Mouse (Mus musculus): ENCODE measurements around the gene Ccpg1os. TPM values are rescaled to one million over a fixed set of nuclear protein-coding genes. Genes with fewer than 3 reads are reported as not detected.
A peak's percentile ranks its signal among the peaks of the same experiment; 100 is the strongest.

Ccpg1os gene
- total RNA-seq (2021) (1 to 10 TPM; 6.1 to 8.3 TPM), polyA plus RNA-seq (2012; rRNA removed) (7.5 and 10.1 TPM in 2 replicates)
- long read RNA-seq, partial matches to known transcripts, result 0 of 6 reads
- long read RNA-seq, other reads (novel, unspliced or antisense), result 5 of 6 reads

DNA sequence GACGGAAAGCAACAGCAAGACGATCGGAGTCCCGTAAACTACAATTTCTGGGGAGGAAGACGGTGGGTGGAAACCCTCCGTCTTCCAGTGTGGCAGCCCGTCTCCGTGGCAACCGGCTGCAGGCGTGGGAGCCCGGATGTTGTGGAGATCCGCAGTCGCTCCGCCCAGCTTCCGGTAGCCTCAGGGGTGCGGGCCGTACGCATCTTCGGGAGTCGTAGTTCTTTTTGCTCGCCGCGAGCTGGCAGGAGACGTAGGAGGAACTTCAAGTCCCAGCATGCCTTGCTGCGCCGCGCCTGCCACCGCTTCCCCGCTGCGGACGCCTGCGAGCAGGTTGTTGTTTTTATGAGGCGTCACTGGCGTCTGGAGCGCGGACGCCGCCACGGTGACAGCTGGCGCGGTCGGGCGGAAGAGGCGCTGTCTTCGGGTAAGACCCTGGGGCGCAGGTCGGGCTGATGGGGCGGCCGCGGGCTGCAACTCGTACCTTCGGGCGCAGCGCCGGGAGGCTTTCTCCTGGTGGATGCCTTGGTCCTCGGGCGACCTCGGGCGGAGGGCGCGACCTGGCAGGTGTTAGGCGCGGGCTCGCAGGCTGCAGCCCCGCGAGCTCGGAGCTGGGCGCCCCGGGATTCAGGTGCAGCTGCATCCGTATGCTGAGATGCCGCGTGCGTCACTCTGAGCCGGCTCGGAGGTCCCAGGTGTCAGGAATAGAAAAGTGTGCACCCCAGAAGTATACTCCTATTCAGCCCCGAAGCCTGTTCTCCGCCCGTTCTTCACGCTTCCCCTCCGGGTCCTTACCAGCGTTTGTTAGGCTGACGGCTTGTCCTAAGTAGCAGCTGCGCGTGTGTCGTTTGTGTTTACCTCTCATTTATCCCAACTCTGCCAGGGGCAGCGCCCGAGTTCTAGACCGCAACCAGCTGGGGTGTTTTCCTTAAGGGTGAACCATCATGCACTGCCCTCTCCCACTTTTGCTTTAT is at the start of gene Ccpg1os, which contains the start of gene Ccpg1:
Gene Ccpg1os, minus strand, starts transcription at position 133 of the 971 bp plus-strand sequence.
Gene Ccpg1, plus strand, starts transcription at position 180 of the 971 bp plus-strand sequence.
- Histone ChIP-seq H3K36me3 (ENCODE audit: control insufficient read depth, insufficient read depth, low read length) (no peaks in the 10 kb centered on the region), H3K27ac (peak within 1 kb of the TSS; percentile 95), H3K79me2 (replicated peaks; ENCODE audit: control insufficient read depth, insufficient read depth, low read length) (no peaks in the 10 kb centered on the region), H3K9ac (ENCODE audit: low read depth, low read length) (peak within 1 kb of the TSS; percentile 83), H3K4me1 (ENCODE audit: control insufficient read depth, insufficient read depth, low read length) (peaks cover 1% of the 10 kb centered on the region; the same call in 1 of the 2 replicates), H3K27me3 (ENCODE audit: control insufficient read depth, insufficient read depth, low read length) (no peaks in the 10 kb centered on the region), H3K4me3 (peak within 1 kb of the TSS; percentile 69)
- intact Hi-C loops (cut with DNase I), result loop anchor here (2.0 to 5.0 kb wide), 3 partner anchors 15 to 127 kb away; partner anchors contain the start of gene Rsl24d1
- under 1% methylated on average over 88 of the region's 88 CpGs for WGBS
- DNase-seq, result peak; percentile 94 to 98
- TF ChIP-seq EP300 (IDR thresholded peaks at IDR 0.05; ENCODE audit: insufficient read depth, low read depth, low read length), result peak; percentile 7; the same call in 1 of the 2 replicates
- peak; percentile 46 for TF ChIP-seq CTCF (IDR thresholded peaks at IDR 0.05)
- peak; percentile 62 for TF ChIP-seq POLR2A (IDR thresholded peaks at IDR 0.05; ENCODE audit: insufficient read depth, low read depth, low read length)

DNA sequence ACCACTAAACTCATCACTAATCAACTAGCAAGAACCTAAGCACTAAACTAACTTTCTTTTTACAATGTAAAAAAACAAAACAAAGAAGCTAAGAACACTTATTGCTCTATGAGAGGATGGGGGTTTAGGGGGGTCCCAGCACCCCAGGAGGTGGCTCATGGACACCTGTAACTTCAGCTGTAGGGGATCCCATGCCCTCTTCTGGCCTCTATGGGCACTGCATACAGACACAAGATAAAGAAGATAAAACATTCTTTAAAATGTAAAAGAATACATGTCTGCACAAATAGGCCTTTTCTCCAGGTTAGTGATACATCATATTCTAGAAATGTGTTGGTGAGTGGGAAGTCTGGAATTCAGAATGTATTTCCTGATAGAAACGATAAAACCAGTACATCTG is 48.2 kb upstream of the Ccpg1os start:
- no peaks in the 10 kb centered on the region for H3K79me2 ChIP-seq (replicated peaks; ENCODE audit: control insufficient read depth, insufficient read depth, low read length)
- no peaks in the 10 kb centered on the region for H3K27me3 ChIP-seq (ENCODE audit: control insufficient read depth, insufficient read depth, low read length)
- H3K4me3 ChIP-seq, result no peak overlapping the region
- intact Hi-C loops (cut with DNase I), result no loop called here
- H3K4me1 ChIP-seq (ENCODE audit: control insufficient read depth, insufficient read depth, low read length), result no peaks in the 10 kb centered on the region
- H3K9ac ChIP-seq (ENCODE audit: low read depth, low read length), result no peak overlapping the region
- DNase-seq, result no peak
- H3K36me3 ChIP-seq (ENCODE audit: control insufficient read depth, insufficient read depth, low read length), result no peaks in the 10 kb centered on the region
- no peak overlapping the region for H3K27ac ChIP-seq
- TF ChIP-seq CTCF (IDR thresholded peaks at IDR 0.05), result 0 out of 2 replicates have a peak, but pooled peaks have one; percentile 4
- TF ChIP-seq EP300 (IDR thresholded peaks at IDR 0.05; ENCODE audit: insufficient read depth, low read depth, low read length), result no peak
- TF ChIP-seq POLR2A (IDR thresholded peaks at IDR 0.05; ENCODE audit: insufficient read depth, low read depth, low read length), result no peak
- WGBS, result 88% methylated on average over 1 of the region's 1 CpGs

DNA sequence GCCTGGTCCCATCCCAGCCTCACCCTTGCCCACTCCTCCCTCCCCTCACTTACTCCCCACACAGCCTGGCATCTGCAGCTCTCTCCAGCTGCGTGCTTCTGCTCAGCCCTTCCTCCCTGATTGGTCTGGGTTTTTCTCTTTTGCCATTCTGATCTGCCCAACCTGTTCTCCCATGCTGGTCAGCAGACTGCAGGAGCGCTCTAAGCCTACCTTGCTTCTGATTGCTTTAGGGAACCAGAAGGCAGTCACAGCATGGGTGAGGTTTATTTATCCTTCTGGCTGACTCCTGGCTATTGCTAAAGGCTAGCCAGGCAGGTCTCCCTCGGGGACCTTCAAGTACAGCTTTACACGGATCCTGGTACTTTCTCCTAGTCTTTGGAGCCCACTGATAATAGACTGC is 46.2 kb upstream of the Ccpg1os start:
- Histone ChIP-seq H3K9ac (ENCODE audit: low read depth, low read length) (no peak overlapping the region), H3K79me2 (replicated peaks; ENCODE audit: control insufficient read depth, insufficient read depth, low read length) (no peaks in the 10 kb centered on the region), H3K4me3 (no peak overlapping the region), H3K4me1 (ENCODE audit: control insufficient read depth, insufficient read depth, low read length) (no peaks in the 10 kb centered on the region), H3K27me3 (ENCODE audit: control insufficient read depth, insufficient read depth, low read length) (no peaks in the 10 kb centered on the region), H3K36me3 (ENCODE audit: control insufficient read depth, insufficient read depth, low read length) (no peaks in the 10 kb centered on the region), H3K27ac (no peak overlapping the region)
- WGBS, result 51% methylated on average over 4 of the region's 4 CpGs
- intact Hi-C loops (cut with DNase I), result no loop called here
- no peak for DNase-seq
- no peak for TF ChIP-seq EP300 (IDR thresholded peaks at IDR 0.05; ENCODE audit: insufficient read depth, low read depth, low read length)
- no peak for TF ChIP-seq POLR2A (IDR thresholded peaks at IDR 0.05; ENCODE audit: insufficient read depth, low read depth, low read length)
- no peak for TF ChIP-seq CTCF (IDR thresholded peaks at IDR 0.05)

DNA sequence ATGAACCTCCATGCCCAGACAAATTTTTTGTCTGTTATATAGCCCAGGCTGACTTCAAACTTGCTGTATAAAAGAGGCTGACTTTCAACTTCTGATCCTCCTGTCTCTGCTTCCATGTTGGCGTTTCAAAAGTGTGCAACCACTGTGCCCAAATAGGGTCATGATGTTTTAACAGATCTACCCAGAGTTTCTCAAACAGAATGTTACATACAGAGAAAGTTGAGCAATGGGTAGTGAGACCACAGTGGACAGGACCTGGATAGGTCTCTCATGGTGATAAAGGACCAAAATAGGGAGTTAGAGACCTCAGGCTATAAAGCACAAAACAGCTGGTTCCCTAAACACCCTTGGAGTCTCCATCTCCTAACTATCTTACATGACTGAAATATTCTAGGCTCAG is 45.3 kb upstream of the Ccpg1os start:
- DNase-seq, result no peak
- H3K36me3 ChIP-seq (ENCODE audit: control insufficient read depth, insufficient read depth, low read length), result no peaks in the 10 kb centered on the region
- WGBS, result 97% methylated on average over 1 of the region's 1 CpGs

DNA sequence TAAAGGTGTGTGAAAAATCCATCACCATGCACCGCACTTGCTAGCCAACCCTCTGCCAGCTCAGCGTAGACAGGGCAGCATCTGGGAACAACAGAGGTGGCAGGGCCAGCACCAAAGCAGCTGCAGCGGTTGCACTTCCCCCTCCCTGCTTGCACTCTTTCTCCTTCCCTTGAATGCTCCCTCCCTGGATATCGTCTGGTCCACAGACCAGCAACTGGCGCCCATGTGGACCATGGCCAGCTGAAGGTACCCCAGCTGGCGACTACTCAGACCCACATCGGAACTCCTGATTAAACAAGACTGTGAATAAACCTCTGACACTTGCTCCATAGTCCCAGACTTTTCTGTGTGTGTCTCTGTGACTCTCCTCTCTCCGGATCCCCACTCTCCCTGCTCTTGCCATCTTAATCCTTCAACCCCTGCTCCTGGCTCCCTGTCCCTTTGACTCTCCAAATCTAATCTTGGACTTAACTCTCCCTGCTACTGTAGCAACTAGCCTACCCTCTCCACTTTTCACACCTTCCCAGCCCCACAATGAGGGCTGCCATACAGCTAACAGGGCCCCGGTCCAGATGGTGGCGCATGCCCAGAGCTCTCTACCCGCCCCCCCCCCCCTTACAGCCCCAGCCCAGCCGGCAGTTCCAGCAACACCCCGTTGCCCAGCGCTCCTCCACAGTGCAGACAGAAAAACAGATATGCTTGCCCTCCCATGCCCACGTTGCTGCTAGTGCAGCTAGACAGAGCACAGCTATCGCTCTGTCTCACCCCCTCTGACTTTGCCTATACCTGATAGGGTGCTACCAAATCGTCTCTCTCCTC is 40.8 kb upstream of the Ccpg1os start:
- Histone ChIP-seq H3K4me3 (no peak overlapping the region), H3K27ac (no peak overlapping the region), H3K36me3 (ENCODE audit: control insufficient read depth, insufficient read depth, low read length) (no peaks in the 10 kb centered on the region), H3K4me1 (ENCODE audit: control insufficient read depth, insufficient read depth, low read length) (no peaks in the 10 kb centered on the region), H3K9ac (ENCODE audit: low read depth, low read length) (no peak overlapping the region), H3K27me3 (ENCODE audit: control insufficient read depth, insufficient read depth, low read length) (no peaks in the 10 kb centered on the region), H3K79me2 (replicated peaks; ENCODE audit: control insufficient read depth, insufficient read depth, low read length) (no peaks in the 10 kb centered on the region)
- intact Hi-C loops (cut with DNase I), result no loop called here
- 35% methylated on average over 17 of the region's 17 CpGs for WGBS
- TF ChIP-seq POLR2A (IDR thresholded peaks at IDR 0.05; ENCODE audit: insufficient read depth, low read depth, low read length) (no peak), CTCF (IDR thresholded peaks at IDR 0.05) (no peak), EP300 (IDR thresholded peaks at IDR 0.05; ENCODE audit: insufficient read depth, low read depth, low read length) (no peak)
- DNase-seq, result no peak

More for the DNA sequence above, 45.3 kb upstream of the Ccpg1os start:
- no peaks in the 10 kb centered on the region for H3K27me3 ChIP-seq (ENCODE audit: control insufficient read depth, insufficient read depth, low read length)
- H3K9ac ChIP-seq (ENCODE audit: low read depth, low read length), result no peak overlapping the region
- no peak overlapping the region for H3K27ac ChIP-seq
- no peaks in the 10 kb centered on the region for H3K79me2 ChIP-seq (replicated peaks; ENCODE audit: control insufficient read depth, insufficient read depth, low read length)
- no peaks in the 10 kb centered on the region for H3K4me1 ChIP-seq (ENCODE audit: control insufficient read depth, insufficient read depth, low read length)
- no peak for TF ChIP-seq POLR2A (IDR thresholded peaks at IDR 0.05; ENCODE audit: insufficient read depth, low read depth, low read length)
- no peak for TF ChIP-seq EP300 (IDR thresholded peaks at IDR 0.05; ENCODE audit: insufficient read depth, low read depth, low read length)
- no peak for TF ChIP-seq CTCF (IDR thresholded peaks at IDR 0.05)
- intact Hi-C loops (cut with DNase I), result no loop called here
- H3K4me3 ChIP-seq, result no peak overlapping the region
